Mouse (Mus musculus) midbrain, postnatal 0 days (tissue): ENCODE measurements around the gene Nap1l1. TPM values are rescaled to one million over a fixed set of nuclear protein-coding genes. Genes with fewer than 3 reads are reported as not detected.

Experiments used
- ATAC-seq: fragments of 200-750 bp; cut with Nextera tagmentation; 2 replicates; pipeline ENCODE4 v1.8.0; 2017; ENCODE audit warnings: moderate number of reproducible peaks, mild to moderate bottlenecking, moderate TSS enrichment, moderate library complexity; ENCODE audit not compliant: low FRiP score
- DNase-seq: peaks from one replicate; pipeline ENCODE4 v3.0.0-alpha.2; 2015; ENCODE audit warnings: low spot score
- H3K27ac ChIP-seq: fragments of 300-500 bp; sonication (generic); 2 replicates; pipeline ENCODE4 v1.5.1; 2014; ENCODE audit warnings: low read depth, mild to moderate bottlenecking, low read length, mixed read lengths
- H3K27me3 ChIP-seq: fragments of 300-500 bp; sonication (generic); 2 replicates; pipeline ENCODE4 v1.6.1; 2014; ENCODE audit warnings: low read length, control low read depth, mixed read lengths; ENCODE audit not compliant: insufficient read depth
- H3K36me3 ChIP-seq: fragments of 300-500 bp; sonication (generic); 2 replicates; pipeline ENCODE4 v1.6.1; 2014; ENCODE audit warnings: low read length, control low read depth, mixed read lengths; ENCODE audit not compliant: insufficient read depth
- H3K4me1 ChIP-seq: fragments of 300-500 bp; sonication (generic); 2 replicates; pipeline ENCODE4 v1.6.1; 2014; ENCODE audit warnings: mild to moderate bottlenecking, control low read depth, antibody characterized with exemption, low read length, mixed read lengths; ENCODE audit not compliant: insufficient read depth
- H3K4me2 ChIP-seq: fragments of 300-500 bp; sonication (generic); 2 replicates; pipeline ENCODE4 v1.6.1; 2014; ENCODE audit warnings: low read depth, mild to moderate bottlenecking, low read length, mixed read lengths; ENCODE audit not compliant: poor library complexity, severe bottlenecking
- H3K4me3 ChIP-seq: fragments of 300-500 bp; sonication (generic); 2 replicates; pipeline ENCODE4 v1.5.1; 2014; ENCODE audit warnings: low read depth, mild to moderate bottlenecking, low read length, moderate library complexity
- H3K9ac ChIP-seq: fragments of 300-500 bp; sonication (generic); replicated peaks from 2 replicates; pipeline ENCODE4 v1.6.1; 2014; ENCODE audit warnings: mild to moderate bottlenecking, low read length, moderate library complexity, mixed read lengths; ENCODE audit not compliant: poor library complexity, severe bottlenecking
- H3K9me3 ChIP-seq: fragments of 300-500 bp; sonication (generic); 2 replicates; pipeline ENCODE4 v1.6.1; 2016; ENCODE audit warnings: low read length, control low read depth
- CTCF ChIP-seq: IDR thresholded peaks from 2 replicates; pipeline ENCODE4 v1.5.1; 2016; ENCODE audit warnings: antibody characterized with exemption, mild to moderate bottlenecking
- WGBS: fragments of 180-500 bp; shearing (Covaris S2); extraction: QIAGEN DNeasy Blood & Tissue Kit; methylation state at CpG from one replicate; pipeline ENCODE4 v1.1.7; 2014; 5-methylcytosine and 5-hydroxymethylcytosine counted together
- polyA plus RNA-seq: library from polyadenylated mRNA; unstranded; fragments of >200 nt; fragmentation: Nextera tagmentation; extraction: Ambion mirVana; gene quantifications from 2 replicates; pipeline ENCODE4 v1.2.1, GENCODE M21; 2015
- total RNA-seq: library from RNA; depleted of rRNA; stranded (reverse); fragments of >200 nt; gene quantifications from 2 replicates; pipeline ENCODE4 v1.2.3, GENCODE M21; 2014; rRNA removed

The Nap1l1 gene
- total and polyA plus RNA-seq, 2 experiments from 2014 or later: 57.1 to 171 TPM

- H3K4me1 ChIP-seq: 0 out of 2 replicates have a peak, but pooled peaks cover 4% of the 10 kb centered on the region
- H3K36me3 ChIP-seq: no peaks in the 10 kb centered on the region
- DNase-seq (no peak), ATAC-seq (no peak)
- H3K27ac ChIP-seq: no peak overlapping the region
- H3K9me3 ChIP-seq: no peaks in the 10 kb centered on the region
- no peak overlapping the region for H3K9ac ChIP-seq
- no peak overlapping the region for H3K4me2 ChIP-seq
- no peak overlapping the region for H3K4me3 ChIP-seq
- whole genome bisulfite sequencing: 78% methylated on average over 4 of the region's 4 CpGs
- H3K27me3 ChIP-seq: no peaks in the 10 kb centered on the region
- TF ChIP-seq CTCF: no peak
Measured at GRCm38 (mm10) chr10:111545648-111546047, 72.6 kb downstream of the Nap1l1 start.

Other genes with a start within 250 kb of the Nap1l1 start
- gene Bbs10, start 174.5 kb upstream of the Nap1l1 start, total RNA-seq: 3.8 and 6.0 TPM in 2 replicates
- 1.5 and 2.7 TPM in 2 replicates for gene Bbs10, start 174.5 kb upstream of the Nap1l1 start, polyA plus RNA-seq
- 6.8 and 7.0 TPM in 2 replicates for gene Phlda1, start 33.1 kb downstream of the Nap1l1 start, total RNA-seq
- 32.6 and 32.9 TPM in 2 replicates for gene Phlda1, start 33.1 kb downstream of the Nap1l1 start, polyA plus RNA-seq